18 mouse cellular contexts compared by ENCODE assay signal in the genomic region with DNA sequence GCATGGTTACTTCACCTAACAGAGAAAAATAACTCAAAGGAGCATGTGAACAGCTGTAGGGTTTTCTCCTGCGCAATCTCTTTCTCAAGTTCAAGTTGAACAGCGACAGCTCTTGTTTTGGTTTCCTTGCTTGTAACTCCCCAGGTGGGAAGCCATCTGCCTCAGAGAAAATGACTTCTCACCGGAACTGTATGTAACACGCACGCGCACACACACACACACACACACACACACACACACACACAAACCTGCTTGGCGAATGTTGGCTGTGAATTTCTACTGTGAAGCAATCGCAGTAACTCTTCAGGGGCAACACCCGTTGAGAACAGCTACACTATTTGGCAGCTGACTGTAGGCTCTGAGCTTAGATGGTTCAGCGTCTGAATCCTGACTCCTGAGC.
DNase-seq lines count a peak whose midpoint lies in the region; ATAC-seq and TF ChIP-seq lines count a peak whose summit lies in the region.
"Had no signal": no experiment of that assay in that cellular context is flagged by ENCODE, and none has a peak within 500 bp of the region (broad histone marks: within the 10 kb centered on the region; RNA-seq: fewer than 3 reads in every experiment).

No protein-coding gene starts in this region.

- H3K4me1 ChIP-seq in forebrain, postnatal 0 days (ENCODE audit: insufficient read depth), result no peaks in the 10 kb centered on the region
- H3K4me1 ChIP-seq in forebrain, embryonic 13.5 days, result no peaks in the 10 kb centered on the region
- H3K4me1 ChIP-seq: liver, embryonic 12.5 days; megakaryocyte, embryonic 14.5 days; neural tube, embryonic 12.5 days had no signal

- WGBS in forebrain, postnatal 0 days, result 83% methylated on average over 10 of the region's 10 CpGs
- WGBS in forebrain, embryonic 13.5 days, result 91% methylated on average over 10 of the region's 10 CpGs

- no peaks in the 10 kb centered on the region for H3K9me3 ChIP-seq in forebrain, postnatal 0 days (ENCODE audit: low read length)
- no peaks in the 10 kb centered on the region for H3K9me3 ChIP-seq in forebrain, embryonic 13.5 days (replicated peaks)
- H3K9me3 ChIP-seq: heart, embryonic 13.5 days; liver, embryonic 12.5 days; neural tube, embryonic 12.5 days had no signal

- no peaks in the 10 kb centered on the region for H3K36me3 ChIP-seq in forebrain, postnatal 0 days (ENCODE audit: insufficient read depth)
- no peaks in the 10 kb centered on the region for H3K36me3 ChIP-seq in forebrain, embryonic 13.5 days (ENCODE audit: poor library complexity, severe bottlenecking)
- H3K36me3 ChIP-seq: heart, embryonic 13.5 days; liver, embryonic 12.5 days; neural tube, embryonic 12.5 days had no signal

- H3K4me3 ChIP-seq in forebrain, postnatal 0 days (ENCODE audit: low read depth, low read length), result no peak overlapping the region
- no peak overlapping the region for H3K4me3 ChIP-seq in forebrain, embryonic 13.5 days
- H3K4me3 ChIP-seq: erythroblast, embryonic 14.5 days; heart, embryonic 13.5 days; liver, embryonic 12.5 days; megakaryocyte, embryonic 14.5 days; neural tube, embryonic 12.5 days had no signal

- H3K4me2 ChIP-seq in forebrain, postnatal 0 days (ENCODE audit: low read depth), result no peak overlapping the region
- no peak overlapping the region for H3K4me2 ChIP-seq in forebrain, embryonic 13.5 days
- H3K4me2 ChIP-seq: heart, embryonic 13.5 days; liver, embryonic 12.5 days; neural tube, embryonic 12.5 days had no signal

- H3K9ac ChIP-seq in forebrain, postnatal 0 days, result no peak overlapping the region
- H3K9ac ChIP-seq in forebrain, embryonic 13.5 days, result no peak overlapping the region
- H3K9ac ChIP-seq: heart, embryonic 13.5 days; liver, embryonic 12.5 days; neural tube, embryonic 12.5 days had no signal

- intact Hi-C loops in left cerebral cortex, postnatal 25 days (cut with DNase I), result no loop called here

- 0 out of 2 replicates have a peak, but pooled peaks have one; percentile 14 for ATAC-seq in forebrain, postnatal 0 days
- no peak for ATAC-seq in forebrain, embryonic 13.5 days
- ATAC-seq: liver, embryonic 12.5 days had no signal

- H3K27ac ChIP-seq in forebrain, postnatal 0 days (ENCODE audit: low read depth, low read length), result no peak overlapping the region
- H3K27ac ChIP-seq in forebrain, embryonic 13.5 days, result no peak overlapping the region
- H3K27ac ChIP-seq: heart, embryonic 13.5 days; liver, embryonic 12.5 days; neural tube, embryonic 12.5 days had no signal

- no peaks in the 10 kb centered on the region for H3K27me3 ChIP-seq in forebrain, postnatal 0 days (ENCODE audit: insufficient read depth, low read length)
- H3K27me3 ChIP-seq in forebrain, embryonic 13.5 days, result no peaks in the 10 kb centered on the region
- H3K27me3 ChIP-seq: liver, embryonic 12.5 days; megakaryocyte, embryonic 14.5 days; neural tube, embryonic 12.5 days had no signal

- no peak for TF ChIP-seq CTCF in forebrain, postnatal 0 days (IDR thresholded peaks at IDR 0.05; ENCODE audit: low read depth)

- DNase-seq in forebrain, postnatal 0 days, result peak; percentile 36
- DNase-seq in thymus, postnatal 0 days (ENCODE audit: low spot score), result peak; percentile 34
- no peak for DNase-seq in thymus, postnatal 14 days
- DNase-seq in left cerebral cortex, postnatal 25 days (ENCODE audit: low spot score in 2 of 2), result peak; percentile 8 to 15
- DNase-seq in adrenal gland, adult 18-20 months (ENCODE audit: low spot score in 2 of 2), result no peak
- no peak for DNase-seq in adrenal gland, postnatal 10 days
- no peak for DNase-seq in gastrocnemius, postnatal 4 days (ENCODE audit: low spot score in 2 of 2)
- DNase-seq: adrenal gland, adult 2 months; heart, postnatal 4 days; kidney, adult 8-10 months; kidney, postnatal 4 days; thymus, postnatal 4 days had no signal

Comparison
In these comparisons a context has a peak if more than half of its experiments do, and no peak if none do; other contexts are left out.
1. DNase-seq: peak in forebrain, postnatal 0 days (single experiment), thymus, postnatal 0 days (single experiment) and left cerebral cortex, postnatal 25 days (2 of 2); none in thymus, postnatal 14 days (single experiment), adrenal gland, adult 18-20 months (0 of 2), adrenal gland, postnatal 10 days (single experiment) and gastrocnemius, postnatal 4 days (0 of 2).